Mouse (Mus musculus) liver, embryonic 15.5 days (tissue): ENCODE data around the gene Ift80. TPM values are rescaled to one million over a fixed set of nuclear protein-coding genes. Genes with fewer than 3 reads are reported as not detected.
A peak's percentile ranks its signal among the peaks of the same experiment; 100 is the strongest.
"Not testable (repeated sequence)": the region's sequence is repeated elsewhere in the genome, so short reads cannot be mapped to it uniquely, and the experiment has no call there.

Source experiments
- ATAC-seq: fragments of 200-750 bp; cut with Nextera tagmentation; 2 replicates; pipeline ENCODE4 v1.8.0; 2017; ENCODE audit warnings: moderate number of reproducible peaks, mild to moderate bottlenecking, moderate library complexity; ENCODE audit not compliant: insufficient read depth
- H3K27ac ChIP-seq: fragments of 300-500 bp; sonication (generic); replicated peaks from 2 replicates; pipeline ENCODE4 v1.5.1; 2015; ENCODE audit warnings: mild to moderate bottlenecking, inconsistent platforms
- H3K27me3 ChIP-seq: fragments of 300-500 bp; sonication (generic); 2 replicates; pipeline ENCODE4 v1.6.1; 2015; ENCODE audit warnings: mild to moderate bottlenecking, inconsistent platforms
- H3K36me3 ChIP-seq: fragments of 300-500 bp; sonication (generic); replicated peaks from 2 replicates; pipeline ENCODE4 v1.6.1; 2015; ENCODE audit warnings: moderate library complexity, mild to moderate bottlenecking, inconsistent platforms
- H3K4me1 ChIP-seq: fragments of 300-500 bp; sonication (generic); replicated peaks from 2 replicates; pipeline ENCODE4 v1.6.1; 2015; ENCODE audit warnings: inconsistent platforms
- H3K4me2 ChIP-seq: fragments of 300-500 bp; sonication (generic); 2 replicates; pipeline ENCODE4 v1.6.1; 2015; ENCODE audit warnings: moderate library complexity, mild to moderate bottlenecking, inconsistent platforms
- H3K4me3 ChIP-seq: fragments of 300-500 bp; sonication (generic); replicated peaks from 2 replicates; pipeline ENCODE4 v1.5.1; 2015; ENCODE audit warnings: mild to moderate bottlenecking, inconsistent platforms
- H3K9ac ChIP-seq: fragments of 300-500 bp; sonication (generic); 2 replicates; pipeline ENCODE4 v1.6.1; 2015; ENCODE audit warnings: moderate library complexity, mild to moderate bottlenecking, inconsistent platforms
- H3K9me3 ChIP-seq: fragments of 300-500 bp; sonication (generic); replicated peaks from 2 replicates; pipeline ENCODE4 v1.6.1; 2016; ENCODE audit warnings: inconsistent platforms
- WGBS: fragments of 180-500 bp; shearing (Covaris S2); methylation state at CpG from one replicate; pipeline ENCODE4 v1.1.7; 2015; ENCODE audit warnings: mixed read lengths; ENCODE audit not compliant: insufficient replicate concordance; 5-methylcytosine and 5-hydroxymethylcytosine counted together
- polyA plus RNA-seq: library from polyadenylated mRNA; unstranded; fragments of >200 nt; fragmentation: Nextera tagmentation; extraction: Ambion mirVana; gene quantifications from 2 replicates; pipeline ENCODE4 v1.2.1, GENCODE M21; 2015

Gene Ift80
- polyA plus RNA-seq, 1 experiment from 2014 or later = 5.6 TPM

DNA sequence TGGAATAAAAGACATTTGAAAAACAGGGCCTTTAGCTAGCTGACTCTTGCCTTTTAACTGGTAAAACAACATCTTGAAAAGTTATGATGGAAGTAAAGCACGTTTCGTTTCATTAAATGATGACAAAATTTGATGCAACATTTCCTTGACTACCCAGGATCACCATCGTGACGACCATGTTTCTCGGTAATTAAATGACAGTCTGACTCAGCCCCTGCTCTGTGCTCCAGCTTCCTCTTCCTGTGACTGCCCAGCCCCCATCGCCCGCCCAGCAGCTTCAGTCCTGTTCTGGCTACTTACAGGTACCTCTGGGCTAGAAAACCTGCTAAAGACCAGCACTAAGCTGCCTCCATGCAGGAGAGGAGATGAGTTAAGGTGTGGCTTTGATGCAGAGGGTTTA lies 70.1 kb downstream of the Ift80 start:
- peaks cover 18% of the 10 kb centered on the region for H3K36me3 ChIP-seq
- WGBS = 71% methylated on average over 7 of the region's 7 CpGs
- no peaks in the 10 kb centered on the region for H3K4me1 ChIP-seq
- no peak overlapping the region for H3K4me3 ChIP-seq
- no peak for ATAC-seq
- H3K27ac ChIP-seq = no peak overlapping the region
- no peaks in the 10 kb centered on the region for H3K9me3 ChIP-seq
- H3K27me3 ChIP-seq = no peaks in the 10 kb centered on the region
- H3K4me2 ChIP-seq = no peak overlapping the region
- no peak overlapping the region for H3K9ac ChIP-seq

DNA sequence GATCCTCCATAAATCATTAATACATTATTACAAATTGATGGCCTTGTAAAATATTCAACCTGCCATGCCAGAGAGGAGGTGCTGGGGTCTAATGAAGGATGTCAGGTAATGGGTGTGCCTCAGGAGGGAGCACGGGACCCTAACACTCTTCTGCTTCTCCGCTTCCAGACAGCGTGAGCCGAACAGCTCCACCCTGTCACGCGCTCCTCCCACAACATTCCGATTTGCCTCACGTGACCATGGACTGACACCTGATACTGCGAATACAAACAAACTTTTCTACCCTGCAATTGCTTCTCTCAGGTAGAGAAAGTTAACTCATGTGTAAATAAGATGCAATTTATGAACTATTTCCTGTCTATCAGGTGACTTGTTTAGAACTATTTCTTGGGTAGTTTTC lies 75.8 kb downstream of the Ift80 start:
- WGBS = 85% methylated on average over 9 of the region's 9 CpGs
- Histone ChIP-seq H3K9me3 (no peaks in the 10 kb centered on the region), H3K9ac (no peak overlapping the region), H3K36me3 (0 out of 2 replicates have a peak, but pooled peaks cover 6% of the 10 kb centered on the region), H3K4me2 (no peak overlapping the region), H3K27ac (no peak overlapping the region), H3K27me3 (no peaks in the 10 kb centered on the region), H3K4me3 (no peak overlapping the region), H3K4me1 (no peaks in the 10 kb centered on the region)
- no peak for ATAC-seq

DNA sequence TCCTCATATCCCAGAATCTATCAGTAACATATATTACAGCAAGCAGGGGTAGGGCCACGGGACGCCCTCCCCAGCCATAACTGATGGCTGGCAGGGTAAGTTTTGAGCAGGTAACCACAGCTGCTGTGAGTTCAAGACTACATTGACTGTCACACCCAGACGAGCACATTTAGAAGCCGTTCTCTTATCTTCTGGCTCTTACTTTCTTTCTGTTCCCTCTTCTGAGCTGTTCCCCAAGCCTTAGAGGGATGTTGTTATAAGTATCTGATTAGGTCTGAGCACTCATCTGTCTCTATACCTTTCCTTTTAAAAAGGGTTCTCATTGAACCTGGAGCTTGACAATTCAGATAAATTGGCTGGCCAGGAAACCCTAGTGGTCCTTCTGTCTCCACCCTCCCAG lies 96.9 kb downstream of the Ift80 start:
- no peak overlapping the region for H3K9ac ChIP-seq
- 56% methylated on average over 4 of the region's 4 CpGs for WGBS
- H3K27ac ChIP-seq = no peak overlapping the region
- no peak for ATAC-seq
- H3K9me3 ChIP-seq = no peaks in the 10 kb centered on the region
- peaks cover 5% of the 10 kb centered on the region; the same call in 1 of the 2 replicates for H3K4me1 ChIP-seq
- no peak overlapping the region for H3K4me3 ChIP-seq
- no peaks in the 10 kb centered on the region for H3K36me3 ChIP-seq
- H3K27me3 ChIP-seq = no peaks in the 10 kb centered on the region
- no peak overlapping the region for H3K4me2 ChIP-seq

DNA sequence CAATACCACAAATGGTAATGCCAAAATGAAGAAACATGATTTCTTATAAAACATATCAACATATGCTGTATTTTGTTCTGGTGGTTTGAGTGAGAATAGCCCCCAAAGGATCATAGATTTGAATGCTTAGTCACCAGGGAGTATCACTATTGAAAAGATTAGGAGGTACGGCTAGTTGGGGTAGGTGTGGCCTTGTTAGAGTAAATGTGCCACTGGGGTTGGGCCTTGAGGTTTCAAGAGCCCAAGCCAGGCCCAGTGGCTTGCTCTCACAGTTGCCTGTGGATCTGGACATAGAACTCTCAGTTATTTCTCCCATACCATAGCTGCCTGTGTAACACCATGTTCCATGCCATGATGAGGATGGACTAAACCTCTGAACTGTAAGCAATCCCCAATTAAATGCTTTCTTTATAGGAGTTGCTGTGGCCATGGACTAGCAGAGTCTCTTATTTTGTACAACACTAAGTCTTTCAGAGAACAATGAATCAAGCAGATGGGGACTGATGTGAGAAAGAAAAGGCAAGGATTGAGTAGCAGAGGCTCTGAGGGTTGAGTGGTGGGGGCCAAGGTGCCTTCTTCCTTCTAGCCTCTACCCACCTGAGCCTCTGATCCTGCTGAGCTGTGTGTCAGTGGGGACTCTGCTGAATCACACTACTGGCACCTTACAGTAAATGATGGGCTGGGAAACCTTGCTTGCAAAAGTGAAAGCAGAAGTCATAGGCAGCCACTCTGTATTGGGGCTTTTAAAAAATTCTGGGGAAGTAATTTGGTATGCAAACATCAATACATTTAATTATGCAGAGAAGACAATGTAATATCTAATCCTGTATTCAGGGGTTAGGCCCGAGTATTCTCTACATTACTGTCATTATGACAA lies 99.2 kb downstream of the Ift80 start:
- no peak for ATAC-seq
- Histone ChIP-seq H3K4me1 (peaks cover 5% of the 10 kb centered on the region; the same call in 1 of the 2 replicates), H3K36me3 (no peaks in the 10 kb centered on the region), H3K27ac (no peak overlapping the region), H3K9me3 (no peaks in the 10 kb centered on the region), H3K9ac (no peak overlapping the region), H3K27me3 (no peaks in the 10 kb centered on the region), H3K4me3 (no peak overlapping the region), H3K4me2 (no peak overlapping the region)
- WGBS = 42% methylated on average over 2 of the region's 2 CpGs

DNA sequence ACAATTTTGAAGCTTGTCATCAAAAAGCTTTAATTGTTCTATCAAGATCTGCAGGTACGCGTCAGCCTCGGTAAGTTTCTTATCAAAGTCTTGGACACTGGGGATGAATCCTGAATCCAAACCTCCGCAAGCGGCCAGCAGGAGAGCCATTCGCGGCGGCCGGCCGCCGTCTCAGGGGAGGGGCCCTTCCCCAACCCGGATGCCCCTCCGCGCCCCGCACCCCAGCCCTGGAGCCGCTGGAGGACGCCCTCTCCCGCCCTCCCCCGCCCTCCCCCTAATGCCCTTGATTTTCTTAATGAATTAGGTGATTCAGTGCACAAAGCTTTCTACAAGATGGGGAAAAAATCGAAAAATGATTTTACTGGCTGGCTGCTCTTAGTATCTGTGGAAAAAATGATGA lies 101.7 kb downstream of the Ift80 start:
- not testable (repeated sequence) for H3K27ac ChIP-seq, H3K27me3 ChIP-seq, H3K9me3 ChIP-seq, H3K4me1 ChIP-seq, H3K4me2 ChIP-seq, H3K36me3 ChIP-seq, H3K9ac ChIP-seq, H3K4me3 ChIP-seq
- 90% methylated on average over 20 of the region's 20 CpGs for WGBS
- ATAC-seq = peak; percentile 54; the same call in 1 of the 2 replicates

DNA sequence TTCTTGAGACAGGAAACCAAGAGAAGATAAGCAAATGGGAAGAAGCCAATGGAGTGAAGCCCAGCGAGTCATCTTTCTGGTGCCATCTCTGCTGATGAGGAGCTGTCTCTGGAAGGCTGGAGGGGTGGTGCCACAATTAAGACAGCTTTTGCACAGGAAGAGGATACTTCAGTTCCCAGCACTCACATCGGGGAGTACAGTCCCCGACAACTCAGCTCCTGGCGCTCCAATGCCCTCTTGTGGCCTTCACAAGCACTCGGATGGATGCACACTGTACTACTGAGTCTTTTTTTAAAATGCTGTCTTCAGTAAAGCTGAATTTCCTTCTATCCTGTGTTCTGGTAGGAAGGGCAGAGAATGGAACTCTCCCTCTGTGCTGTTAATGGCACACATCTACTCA lies 107.2 kb downstream of the Ift80 start:
- no peaks in the 10 kb centered on the region for H3K27me3 ChIP-seq
- H3K9ac ChIP-seq = no peak overlapping the region
- no peaks in the 10 kb centered on the region for H3K9me3 ChIP-seq
- no peak for ATAC-seq
- H3K27ac ChIP-seq = no peak overlapping the region
- H3K4me1 ChIP-seq = no peaks in the 10 kb centered on the region
- 72% methylated on average over 5 of the region's 5 CpGs for WGBS
- no peak overlapping the region for H3K4me2 ChIP-seq
- H3K4me3 ChIP-seq = no peak overlapping the region
- 0 out of 2 replicates have a peak, but pooled peaks cover under 1% of the 10 kb centered on the region for H3K36me3 ChIP-seq

DNA sequence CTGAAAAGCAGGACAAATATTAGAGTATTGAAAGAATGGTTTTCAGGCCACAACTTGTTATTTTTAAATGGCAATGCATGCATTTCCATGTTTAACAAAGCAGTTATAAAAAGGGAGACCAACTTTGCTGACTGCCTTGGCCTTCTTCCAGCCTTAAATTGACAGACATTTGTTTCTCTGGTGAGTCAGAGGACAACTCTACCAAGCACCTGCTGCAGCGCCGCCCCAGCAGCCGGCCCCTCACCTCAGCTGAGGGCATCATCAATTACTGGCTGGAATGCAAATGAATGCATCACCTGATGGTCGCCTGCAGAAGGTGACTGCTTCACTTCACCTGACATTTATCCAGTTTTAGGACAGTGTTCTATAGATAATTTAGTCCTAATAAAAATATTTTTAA lies 108.9 kb downstream of the Ift80 start:
- Histone ChIP-seq H3K27ac (no peak overlapping the region), H3K4me2 (no peak overlapping the region), H3K4me1 (no peaks in the 10 kb centered on the region), H3K9me3 (no peaks in the 10 kb centered on the region), H3K27me3 (no peaks in the 10 kb centered on the region), H3K36me3 (0 out of 2 replicates have a peak, but pooled peaks cover 3% of the 10 kb centered on the region), H3K9ac (no peak overlapping the region), H3K4me3 (no peak overlapping the region)
- ATAC-seq = no peak
- WGBS = 81% methylated on average over 4 of the region's 4 CpGs

DNA sequence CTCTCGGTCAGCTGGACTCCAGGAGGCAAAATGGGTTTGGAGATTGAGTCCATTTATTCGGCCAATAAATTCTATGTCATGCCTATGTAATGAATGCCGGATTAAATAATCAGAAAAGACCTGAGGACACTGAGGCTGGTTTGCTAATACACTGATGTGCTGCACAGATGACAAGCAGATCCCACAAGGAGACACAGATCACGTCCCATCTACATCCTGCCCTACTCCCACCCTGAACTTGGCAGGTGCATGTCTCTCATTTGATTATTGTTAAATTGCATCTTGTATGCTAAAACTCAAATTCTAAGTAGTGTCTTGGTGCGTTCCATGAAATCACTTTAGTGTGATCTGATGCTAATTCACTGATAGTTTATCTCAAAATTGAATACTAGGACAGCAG lies 117.5 kb downstream of the Ift80 start:
- Histone ChIP-seq H3K4me2 (no peak overlapping the region), H3K36me3 (no peaks in the 10 kb centered on the region), H3K9me3 (no peaks in the 10 kb centered on the region), H3K9ac (no peak overlapping the region), H3K4me1 (no peaks in the 10 kb centered on the region), H3K27ac (no peak overlapping the region), H3K4me3 (no peak overlapping the region), H3K27me3 (no peaks in the 10 kb centered on the region)
- ATAC-seq = no peak
- WGBS = 63% methylated on average over 5 of the region's 5 CpGs

DNA sequence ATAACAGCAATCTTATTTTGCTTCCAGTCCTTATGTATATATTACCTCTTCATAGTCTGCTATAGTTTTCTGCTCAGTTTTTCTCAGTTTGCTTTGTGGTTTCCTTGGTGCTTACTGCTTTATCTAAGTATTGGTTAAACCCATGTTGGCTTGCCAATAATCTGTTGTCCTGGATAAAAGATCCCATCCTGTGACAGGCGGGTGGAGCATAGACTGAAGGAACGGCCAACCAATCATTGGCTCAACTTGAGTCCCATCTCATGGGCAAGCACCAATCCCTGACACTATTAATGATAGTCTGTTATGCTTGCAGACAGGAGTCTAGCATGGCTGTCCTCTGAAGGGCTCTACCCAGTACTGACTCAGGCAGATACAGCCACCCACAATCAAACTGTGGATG lies 130.3 kb downstream of the Ift80 start:
- Histone ChIP-seq H3K4me2 (no peak overlapping the region), H3K27ac (no peak overlapping the region), H3K4me1 (peaks cover 15% of the 10 kb centered on the region), H3K27me3 (peaks cover 27% of the 10 kb centered on the region), H3K9ac (no peak overlapping the region), H3K36me3 (no peaks in the 10 kb centered on the region), H3K4me3 (no peak overlapping the region), H3K9me3 (no peaks in the 10 kb centered on the region)
- ATAC-seq = no peak
- 51% methylated on average over 2 of the region's 2 CpGs for WGBS

DNA sequence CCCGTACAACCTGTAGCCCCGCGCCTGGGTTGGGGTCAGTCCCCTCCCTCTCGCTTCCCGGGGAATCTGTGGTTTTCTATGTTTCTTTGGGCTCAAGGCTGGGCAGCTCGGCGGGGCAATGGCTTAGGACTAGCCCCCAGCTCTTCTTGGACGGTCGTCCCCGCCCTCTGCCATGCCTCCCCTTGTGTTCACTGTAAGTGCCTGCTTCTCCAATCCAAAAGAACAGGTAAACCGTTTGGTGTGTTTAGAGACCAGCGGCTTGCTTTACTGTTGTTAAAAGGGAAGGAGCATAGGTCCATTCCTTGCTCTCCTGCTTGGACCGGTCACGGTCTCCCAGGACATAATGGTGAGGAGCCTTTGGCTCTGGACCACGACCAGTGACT lies 133.8 kb downstream of the Ift80 start:
- Histone ChIP-seq H3K4me3 (peak overlapping the region; percentile 55), H3K4me2 (peak overlapping the region; percentile 83), H3K4me1 (peaks cover 21% of the 10 kb centered on the region), H3K36me3 (no peaks in the 10 kb centered on the region), H3K9ac (no peak overlapping the region), H3K27me3 (peaks cover 46% of the 10 kb centered on the region), H3K27ac (no peak overlapping the region), H3K9me3 (no peaks in the 10 kb centered on the region)
- 6% methylated on average over 15 of the region's 15 CpGs for WGBS
- no peak for ATAC-seq

DNA sequence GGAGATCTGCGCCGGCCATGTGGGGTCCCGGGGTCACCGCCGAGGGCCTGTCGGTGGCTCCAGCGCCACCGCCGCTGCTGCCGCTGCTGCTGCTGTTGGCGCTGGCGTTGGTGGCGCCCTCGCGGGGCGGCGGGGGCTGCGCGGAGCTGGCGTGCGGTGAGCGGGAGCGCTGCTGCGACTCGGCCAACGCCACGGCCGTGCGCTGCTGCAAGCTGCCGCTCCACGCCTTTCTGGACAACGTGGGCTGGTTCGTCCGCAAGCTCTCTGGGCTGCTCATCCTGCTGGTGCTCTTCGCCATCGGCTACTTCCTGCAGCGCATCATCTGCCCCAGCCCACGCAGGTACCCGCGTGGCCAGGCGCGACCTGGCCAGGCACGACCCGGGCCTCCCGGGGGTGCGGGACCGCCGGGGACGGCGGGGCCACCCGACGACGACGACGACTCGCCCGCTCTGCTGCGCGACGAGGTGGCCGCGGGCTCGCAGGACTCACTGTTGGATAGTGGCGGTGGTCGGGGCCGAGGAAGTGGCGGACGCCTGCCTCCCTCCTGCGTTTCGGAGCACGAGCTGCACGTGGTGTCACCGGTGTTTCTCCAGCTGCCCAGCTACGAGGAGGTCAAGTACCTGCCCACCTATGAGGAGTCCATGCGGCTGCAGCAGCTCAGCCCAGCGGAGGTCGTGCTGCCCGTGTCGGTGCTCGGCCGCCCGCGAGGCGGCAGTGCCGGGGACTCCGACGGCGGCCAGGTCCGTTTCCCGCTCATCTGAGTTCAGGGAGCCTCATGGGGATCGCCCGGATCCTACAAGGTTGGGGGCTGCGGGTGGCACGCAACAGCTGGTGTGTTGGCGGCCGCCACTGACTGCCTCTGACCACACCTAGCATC lies 134.4 kb downstream of the Ift80 start:
- H3K4me1 ChIP-seq = peaks cover 21% of the 10 kb centered on the region
- no peaks in the 10 kb centered on the region for H3K9me3 ChIP-seq
- no peak overlapping the region for H3K9ac ChIP-seq
- no peak overlapping the region for H3K27ac ChIP-seq
- H3K4me3 ChIP-seq = peak overlapping the region; percentile 55
- WGBS = under 1% methylated on average over 96 of the region's 96 CpGs
- peak overlapping the region; percentile 83 for H3K4me2 ChIP-seq
- ATAC-seq = no peak
- no peaks in the 10 kb centered on the region for H3K36me3 ChIP-seq
- peaks cover 46% of the 10 kb centered on the region for H3K27me3 ChIP-seq
